Mouse (Mus musculus) spleen, postnatal 4 days (tissue): ENCODE results near the gene Rragc.
"Not testable (repeated sequence)": the region's sequence is repeated elsewhere in the genome, so short reads cannot be mapped to it uniquely, and the experiment has no call there.

ENCODE experiments used
- DNase-seq, 2 experiments: peaks; one replicate each; pipeline ENCODE4 v3.0.0; 2022; ENCODE audit warnings: low spot score in 2 of 2

The Rragc gene

DNA sequence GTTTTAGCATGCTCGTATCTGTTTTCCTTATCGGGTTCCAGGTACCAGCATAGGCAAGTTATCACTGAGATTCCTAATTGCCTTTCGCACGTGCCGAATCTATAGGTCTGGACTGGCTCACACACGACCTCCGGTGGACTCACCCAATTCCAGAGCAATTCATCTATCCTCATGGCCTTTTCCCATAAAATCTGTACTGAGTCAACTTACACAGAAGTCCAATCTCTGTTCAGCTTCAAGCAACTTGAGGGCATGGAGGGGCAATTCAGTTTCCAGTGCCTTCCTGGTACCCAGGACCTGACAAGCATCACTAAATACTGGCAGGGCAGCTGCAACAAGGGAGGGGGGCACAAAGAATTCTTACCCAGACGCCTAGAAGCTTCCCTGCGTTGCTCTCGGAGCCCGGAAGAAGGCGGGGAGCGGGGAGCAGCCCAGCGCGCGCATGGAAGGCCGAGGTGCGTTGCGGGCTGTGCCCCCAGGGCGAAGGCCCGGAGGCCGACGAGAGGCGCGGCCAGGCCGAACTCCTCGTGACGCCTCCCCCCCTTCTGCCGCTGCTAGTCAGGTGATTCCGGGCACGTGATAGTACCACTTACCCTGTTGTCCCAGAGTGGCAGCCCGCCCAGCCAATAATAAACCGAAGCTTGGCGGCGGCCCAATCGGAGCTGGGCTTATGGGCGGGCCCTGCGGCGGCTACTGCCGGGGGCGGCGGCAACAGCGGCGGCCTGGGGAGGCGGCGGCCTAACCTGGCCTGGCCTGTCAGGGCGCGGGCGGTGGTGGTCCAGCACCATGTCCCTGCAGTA is at the start of gene Rragc:
Rragc (plus strand) TSS at position 699 of the 800 bp plus-strand sequence.
- peak; percentile 100 for DNase-seq

GRCm38 (mm10) chr4:123893726-123894125 is 23.5 kb upstream of the Rragc start:
- no peak for DNase-seq

- no peak for DNase-seq
Measured at GRCm38 (mm10) chr4:123894295-123894694, 23.0 kb upstream of the Rragc start.

GRCm38 (mm10) chr4:123898696-123899095 is 18.6 kb upstream of the Rragc start:
- DNase-seq: peak; percentile 30 to 76

DNA sequence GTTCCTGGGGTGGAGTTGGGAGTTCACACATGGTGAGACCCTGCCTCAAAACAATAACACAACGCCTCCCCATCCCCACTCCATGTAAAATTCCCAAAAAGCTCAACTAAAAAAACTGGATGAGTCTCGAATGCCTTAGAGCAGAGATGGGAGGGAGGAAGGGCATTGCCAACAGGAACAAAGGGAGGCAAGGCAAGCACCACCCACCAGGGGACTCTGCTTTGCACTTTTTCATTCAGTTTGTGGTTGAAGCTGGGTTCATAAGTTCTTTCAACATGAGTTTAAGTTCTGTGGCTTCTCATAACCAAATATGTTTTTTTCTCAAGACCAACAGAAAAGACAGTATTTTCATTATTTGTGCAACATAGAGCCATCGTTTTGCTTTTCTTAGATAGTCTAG is 13.8 kb upstream of the Rragc start:
- no peak for DNase-seq

- DNase-seq: peak; percentile 98 to 99
Measured at GRCm38 (mm10) chr4:123904333-123905125, 12.7 kb upstream of the Rragc start, which contains the start of gene Mycbp. Mycbp (plus strand) TSS chr4:123904832.

DNA sequence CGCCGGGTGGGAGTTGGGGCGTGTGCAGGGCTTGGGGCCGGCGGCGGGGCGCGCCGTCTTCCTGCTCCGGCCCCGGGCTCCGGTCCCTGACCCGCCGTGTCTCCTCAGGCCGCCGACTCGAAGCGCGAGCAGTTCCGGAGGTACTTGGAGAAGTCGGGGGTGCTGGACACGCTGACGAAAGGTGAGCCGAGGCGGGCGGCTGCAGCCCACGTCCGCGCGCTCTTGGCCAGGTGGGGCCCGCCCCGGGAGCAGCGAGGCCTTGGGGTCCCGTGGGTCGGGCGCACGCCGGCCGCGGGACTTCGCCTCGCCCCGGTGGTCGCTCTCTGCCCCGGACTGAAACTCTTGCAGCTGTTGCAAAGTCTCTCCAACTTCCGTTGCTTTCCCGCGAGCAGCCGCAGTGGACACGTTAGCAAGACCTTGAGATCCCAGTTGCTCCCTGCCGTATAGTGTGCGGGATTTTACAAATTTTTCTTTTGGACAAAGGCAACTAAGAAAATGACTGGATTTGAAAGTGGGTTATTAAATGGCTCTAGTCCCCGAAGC is 12.0 kb upstream of the Rragc start:
- DNase-seq: no peak

DNA sequence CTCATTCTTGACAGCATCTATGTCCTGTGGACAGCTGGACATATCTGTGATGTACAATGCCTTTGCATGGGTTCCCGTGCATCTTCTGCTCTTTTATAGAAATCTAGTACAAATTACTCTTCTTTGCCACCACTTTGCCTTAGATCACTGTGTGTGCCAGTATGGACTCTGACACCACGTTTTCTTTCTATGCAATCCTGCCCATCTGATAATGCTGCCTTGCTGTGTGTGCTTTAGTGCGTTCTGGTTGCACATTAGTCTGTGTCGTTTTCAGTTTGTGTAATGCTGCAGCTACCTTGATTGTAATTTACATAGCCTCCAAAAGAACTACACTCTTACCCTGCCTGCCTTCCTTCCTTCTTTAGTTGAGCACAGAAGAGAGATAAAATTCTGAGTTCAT is 5.7 kb upstream of the Rragc start:
- DNase-seq: no peak

DNA sequence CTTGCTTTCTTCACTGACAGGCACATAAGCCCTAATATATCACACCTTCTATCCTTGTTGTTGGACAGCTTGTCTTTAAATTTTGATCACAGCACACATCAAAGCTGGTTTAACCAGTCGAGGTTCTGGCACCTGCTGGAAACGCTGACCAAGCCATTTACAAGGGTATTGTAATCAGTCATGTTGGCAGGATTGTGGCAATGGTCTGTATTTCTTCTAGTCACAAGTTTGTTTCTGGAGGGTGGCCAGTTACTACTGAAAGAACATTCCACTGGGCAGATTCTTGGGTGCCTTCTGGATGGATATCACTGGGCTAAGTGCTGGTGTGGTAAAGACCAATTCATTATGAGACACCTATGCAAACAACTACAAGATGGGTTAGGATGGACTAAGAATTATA is 4.8 kb upstream of the Rragc start:
- no peak for DNase-seq

DNA sequence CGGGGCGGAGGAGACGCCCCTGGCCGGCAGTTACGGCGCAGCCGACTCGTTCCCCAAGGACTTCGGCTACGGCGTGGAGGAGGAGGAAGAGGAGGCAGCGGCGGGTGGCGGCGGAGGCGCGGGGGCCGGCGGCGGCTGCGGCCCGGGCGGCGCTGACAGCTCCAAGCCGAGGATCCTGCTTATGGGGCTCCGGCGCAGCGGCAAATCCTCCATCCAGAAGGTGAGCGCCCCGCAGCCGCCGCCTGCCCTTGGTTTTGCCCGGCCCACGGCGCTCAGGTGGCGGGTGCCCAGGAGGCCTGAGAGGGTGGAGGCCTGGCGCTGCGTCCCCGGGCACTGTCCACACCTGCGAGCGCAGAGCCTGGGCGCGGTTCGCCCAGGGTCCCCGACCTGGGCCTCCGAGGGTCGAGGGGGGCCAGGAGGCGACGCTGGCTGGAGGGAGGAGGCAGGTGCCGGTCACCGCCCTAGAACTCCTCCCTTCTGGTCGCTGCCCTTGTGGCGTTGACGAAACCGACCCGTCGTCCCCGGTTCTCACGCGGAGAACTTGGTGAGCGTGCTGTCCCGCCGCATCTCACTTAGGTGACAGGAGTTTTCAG is 398 bp downstream of the Rragc start, which contains the start of gene 4930535I16Rik:
4930535I16Rik (minus strand) TSS at position 475 of the 593 bp plus-strand sequence.
- peak in 1 of 2 experiments; percentile 43 for DNase-seq

- DNase-seq: no peak
Measured at GRCm38 (mm10) chr4:123918851-123919250, 1.6 kb downstream of the Rragc start.

DNA sequence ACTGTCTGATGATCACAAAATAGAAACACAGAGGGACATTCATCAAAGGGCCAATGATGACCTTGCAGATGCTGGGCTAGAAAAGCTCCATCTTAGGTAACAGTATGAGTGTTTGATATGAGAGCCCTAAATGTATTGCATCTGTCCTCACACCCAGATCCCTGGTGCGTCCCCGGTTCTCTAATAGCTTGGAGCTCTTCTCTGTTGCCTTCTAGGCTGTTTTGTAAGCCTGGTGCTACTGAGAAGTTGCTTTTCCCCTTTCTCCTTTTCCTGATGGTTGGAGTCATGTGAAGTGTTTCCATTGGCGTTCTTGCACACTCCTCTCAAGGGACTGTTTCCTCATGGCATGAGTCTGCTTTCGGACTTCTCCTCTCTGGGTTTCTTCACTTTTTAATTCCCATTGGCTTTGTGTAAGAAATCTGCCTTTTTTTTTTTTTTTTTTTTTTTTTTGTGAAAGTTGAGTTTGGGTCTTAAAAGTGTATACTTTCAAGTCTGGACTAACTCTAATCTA is 3.9 kb downstream of the Rragc start:
- no peak for DNase-seq

DNA sequence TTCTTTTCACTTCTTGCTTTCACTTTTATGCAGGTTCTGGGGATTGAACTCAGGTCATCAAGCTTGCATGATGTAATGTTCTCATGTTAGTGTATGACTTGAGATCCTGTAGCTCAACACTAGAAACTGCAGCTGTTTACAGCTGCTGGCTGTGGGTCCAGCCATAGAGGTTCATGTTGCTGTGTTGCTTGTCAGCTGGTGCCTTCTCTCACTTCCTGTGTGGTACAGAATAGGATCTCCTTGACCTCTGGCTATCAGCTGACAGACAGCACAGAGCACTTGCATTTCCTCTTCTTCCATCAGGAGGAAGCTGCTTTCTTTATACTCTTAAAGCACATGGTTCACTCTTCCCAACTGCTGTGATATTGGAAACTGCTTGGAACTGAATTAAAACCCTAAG is 10.7 kb downstream of the Rragc start:
- DNase-seq: no peak

DNA sequence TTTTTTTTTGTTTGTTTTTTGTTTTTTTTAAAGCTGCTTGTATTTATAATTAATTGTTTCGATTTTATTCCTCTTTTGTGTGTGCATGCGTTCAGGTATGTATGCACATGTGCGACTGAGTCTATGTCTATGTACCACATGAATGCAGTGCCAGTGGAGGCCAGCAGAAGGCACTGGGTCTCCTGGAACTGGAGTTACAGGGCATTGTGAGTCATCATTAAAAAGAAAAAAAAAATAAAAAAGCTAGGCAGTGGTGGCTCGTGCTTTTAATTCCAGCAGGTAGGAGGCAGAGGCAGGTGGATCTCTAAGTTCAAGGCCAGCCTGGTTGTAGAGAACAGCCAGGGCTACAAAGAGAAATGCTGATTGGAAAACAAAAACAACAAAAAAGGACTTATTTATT is 12.7 kb downstream of the Rragc start:
- DNase-seq: no peak

GRCm38 (mm10) chr4:123934306-123934705 is 17.1 kb downstream of the Rragc start:
- no peak for DNase-seq

DNA sequence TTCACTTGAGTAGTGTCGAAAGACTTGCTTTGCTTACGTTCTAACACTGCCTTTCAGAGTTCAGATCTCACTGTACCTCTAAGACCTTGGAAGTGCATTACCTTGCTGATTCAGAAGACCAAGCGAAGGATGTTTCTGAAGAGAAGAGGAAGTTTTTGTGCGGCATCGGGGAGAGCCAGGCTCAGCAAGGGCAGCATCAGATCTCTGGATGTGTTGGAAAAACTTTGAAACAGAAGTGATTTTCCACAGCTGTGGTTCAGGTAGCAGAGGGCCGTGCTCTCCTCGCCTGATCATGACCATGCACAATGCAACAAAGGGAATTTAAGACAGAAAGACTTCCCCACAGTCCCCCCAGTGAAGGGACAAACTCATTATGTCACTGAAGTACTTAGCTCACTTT is 18.8 kb downstream of the Rragc start:
- no peak for DNase-seq

DNA sequence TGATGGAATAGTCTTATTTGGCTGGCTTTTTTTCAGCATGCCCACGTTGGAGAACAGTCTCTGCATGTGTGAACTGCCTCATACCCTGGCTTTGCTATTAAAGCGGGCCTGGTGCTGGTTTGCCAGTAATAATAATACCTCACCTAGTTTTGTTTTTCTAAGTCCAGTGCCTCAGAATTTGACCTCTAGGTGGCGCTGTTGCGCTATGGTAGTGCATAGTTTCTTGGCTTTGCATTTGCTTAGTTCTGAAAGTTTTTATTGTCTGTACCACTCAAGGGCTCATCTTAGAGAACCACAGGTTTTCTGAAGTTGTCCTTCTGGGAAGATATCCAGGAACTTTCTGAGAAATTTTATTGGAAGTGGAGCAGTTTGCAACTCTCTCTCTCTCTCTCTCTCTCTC is 22.6 kb downstream of the Rragc start:
- peak; percentile 68 to 89 for DNase-seq

GRCm38 (mm10) chr4:123940878-123941277 is 23.6 kb downstream of the Rragc start:
- DNase-seq: not testable (repeated sequence)

DNA sequence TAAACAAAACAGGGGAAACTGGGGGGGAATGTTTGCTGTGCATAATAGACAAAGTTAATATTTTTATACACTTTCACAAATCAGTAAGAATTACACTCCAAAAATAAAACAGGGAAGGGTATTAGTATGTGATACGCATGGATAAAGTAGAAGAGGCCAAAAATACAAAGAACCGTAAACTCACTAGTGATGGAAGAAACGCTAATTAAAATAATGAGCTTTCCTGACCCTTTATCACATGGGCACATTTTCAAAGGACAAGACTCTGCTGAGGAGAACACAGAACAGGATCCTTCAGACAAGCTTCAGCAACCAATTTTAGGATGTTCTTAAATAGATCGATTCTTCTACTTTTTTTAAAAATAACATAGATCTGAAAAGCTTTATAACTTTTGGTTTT is 29.5 kb downstream of the Rragc start:
- no peak for DNase-seq

- no peak for DNase-seq
Measured at GRCm38 (mm10) chr4:123947149-123947548, 29.9 kb downstream of the Rragc start.

GRCm38 (mm10) chr4:123948901-123949300 is 31.7 kb downstream of the Rragc start:
- no peak for DNase-seq

DNA sequence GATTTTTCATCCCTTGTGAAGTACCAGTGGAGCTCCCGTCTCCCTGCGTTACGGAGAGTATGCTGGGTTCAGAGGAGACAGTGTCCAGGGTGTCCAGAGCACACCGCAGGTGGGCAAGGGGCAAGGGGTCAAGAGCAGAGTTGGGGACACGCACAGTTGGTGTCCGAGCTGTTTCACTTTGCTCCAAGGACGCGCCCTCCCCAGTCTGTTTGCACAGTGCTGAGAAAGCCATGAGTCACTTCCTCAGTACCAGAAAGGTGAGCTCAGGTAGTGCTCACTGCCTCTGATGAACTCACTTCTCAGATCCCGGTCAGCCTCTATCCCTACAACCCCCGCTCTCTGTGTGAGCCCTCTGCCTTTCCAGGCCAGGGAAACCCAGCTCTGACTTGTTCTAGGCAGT is 32.4 kb downstream of the Rragc start:
- no peak for DNase-seq
